Mouse (Mus musculus): ENCODE results near the gene Prmt6. TPM values are rescaled to one million over a fixed set of nuclear protein-coding genes. Genes with fewer than 3 reads are reported as not detected.
A peak's percentile ranks its signal among the peaks of the same experiment; 100 is the strongest.

Prmt6 gene
- total RNA-seq (2022) = 1 to 10 TPM; 2.6 to 3.8 (median 3.1) TPM

DNA sequence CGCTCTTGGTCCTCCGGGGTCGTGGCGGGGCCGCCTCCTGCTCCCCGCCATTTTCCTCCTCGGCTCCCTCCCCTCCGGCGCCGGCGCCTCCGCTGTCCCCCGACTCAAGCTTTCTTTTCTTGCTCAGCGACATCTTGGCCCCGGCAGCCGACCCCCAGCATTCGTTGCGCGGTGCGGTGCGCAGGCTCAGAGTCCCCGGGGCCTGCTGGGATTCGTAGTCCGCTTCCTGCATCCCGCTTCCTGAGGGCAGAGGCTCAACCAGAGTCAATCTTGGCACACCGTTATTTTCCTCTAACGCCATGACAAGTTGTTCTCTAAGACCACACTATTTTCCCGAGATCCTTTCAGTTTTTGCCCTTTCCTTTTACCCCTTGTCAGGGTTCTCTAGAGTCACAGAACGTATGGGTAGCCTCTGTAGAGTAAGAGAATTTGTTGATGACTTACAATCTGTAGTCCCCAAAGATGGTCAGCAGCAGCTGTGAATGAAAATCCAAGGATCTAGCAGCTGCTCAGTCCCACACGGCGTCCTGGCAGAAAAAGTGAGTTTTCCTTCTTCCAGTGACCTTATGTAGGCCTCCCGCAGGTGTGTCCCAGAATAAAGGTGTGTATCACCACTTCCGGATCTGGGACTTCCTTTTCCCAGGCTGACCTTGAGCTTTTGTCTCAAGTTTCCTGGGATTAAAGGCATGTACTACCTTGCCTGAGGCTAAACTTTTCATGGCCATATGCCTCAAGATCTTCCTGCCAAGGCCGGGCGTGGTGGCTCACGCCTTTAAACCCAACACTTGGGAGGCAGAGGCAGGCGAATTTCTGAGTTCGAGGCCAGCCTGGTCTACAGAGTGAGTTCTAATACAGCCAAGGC lies at the start of gene Prmt6:
Gene Prmt6 (minus strand): TSS at position 160 of the 862 bp plus-strand sequence.
- peak; percentile 94 for DNase-seq (ENCODE audit: low spot score)

DNA sequence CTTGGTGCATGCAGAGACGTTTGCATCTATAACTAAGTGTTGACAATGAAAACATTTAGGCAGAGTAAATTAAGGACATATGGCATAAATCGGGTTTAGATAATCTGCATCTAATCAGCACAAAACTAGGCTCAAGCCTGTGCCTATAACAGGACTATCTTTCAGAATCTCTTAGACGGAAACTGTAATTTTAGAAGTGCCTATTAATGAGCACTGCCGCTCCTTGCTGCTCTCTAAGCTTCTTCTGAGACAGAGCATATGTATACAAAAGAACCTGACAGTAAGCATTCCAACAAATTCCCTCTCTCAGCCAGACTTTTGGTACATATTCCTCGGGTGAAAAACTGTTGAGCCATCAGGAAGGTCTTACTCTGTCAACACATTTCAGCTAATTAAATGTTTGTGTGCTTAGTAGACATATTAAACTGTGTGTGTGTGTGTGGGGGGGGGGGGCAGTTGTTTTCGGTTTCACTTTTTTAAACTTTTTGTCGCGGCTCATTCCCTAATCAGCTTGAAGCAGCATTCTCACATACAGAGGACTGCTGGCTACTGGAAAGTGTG lies 39.8 kb upstream of the Prmt6 start:
- no peak for DNase-seq (ENCODE audit: low spot score)

DNA sequence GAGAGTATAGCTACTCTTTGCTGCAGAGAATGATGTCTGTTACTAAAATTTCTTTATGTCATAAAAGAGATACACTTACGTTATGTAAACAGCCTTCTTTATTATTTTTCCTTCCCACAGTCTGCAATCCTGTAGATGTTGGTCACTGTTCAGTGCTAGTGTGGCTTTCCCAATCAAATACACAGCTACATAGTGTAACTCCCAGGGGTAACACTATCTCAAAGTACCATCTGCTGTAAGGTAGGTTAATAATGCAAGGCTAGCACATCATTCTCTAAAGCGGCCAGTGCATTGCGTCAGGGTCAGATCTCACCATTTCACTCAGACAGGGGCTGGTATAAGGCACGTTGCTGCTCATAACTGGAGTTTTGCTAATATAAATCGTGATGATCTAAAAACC lies 31.9 kb upstream of the Prmt6 start:
- no peak for DNase-seq (ENCODE audit: low spot score)

DNA sequence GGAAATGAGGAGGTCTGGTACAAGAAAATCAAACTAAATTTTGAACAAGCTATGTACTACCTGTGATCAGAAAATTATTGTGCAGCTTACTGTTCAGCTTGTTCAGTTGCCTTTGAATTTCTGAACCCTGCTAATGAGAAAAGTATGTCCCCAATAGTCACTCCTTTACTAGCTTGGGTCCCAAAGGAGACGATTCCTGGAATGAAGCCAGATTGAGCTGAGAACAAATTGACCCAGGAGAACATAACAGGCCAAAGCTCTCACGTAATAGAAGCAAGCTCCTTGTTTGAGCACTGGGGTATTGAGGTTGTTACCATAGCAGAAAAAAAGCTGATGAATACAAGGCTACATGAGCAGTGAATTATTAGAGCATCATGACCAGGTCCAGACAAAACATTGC lies 17.0 kb upstream of the Prmt6 start:
- no peak for DNase-seq (ENCODE audit: low spot score)

DNA sequence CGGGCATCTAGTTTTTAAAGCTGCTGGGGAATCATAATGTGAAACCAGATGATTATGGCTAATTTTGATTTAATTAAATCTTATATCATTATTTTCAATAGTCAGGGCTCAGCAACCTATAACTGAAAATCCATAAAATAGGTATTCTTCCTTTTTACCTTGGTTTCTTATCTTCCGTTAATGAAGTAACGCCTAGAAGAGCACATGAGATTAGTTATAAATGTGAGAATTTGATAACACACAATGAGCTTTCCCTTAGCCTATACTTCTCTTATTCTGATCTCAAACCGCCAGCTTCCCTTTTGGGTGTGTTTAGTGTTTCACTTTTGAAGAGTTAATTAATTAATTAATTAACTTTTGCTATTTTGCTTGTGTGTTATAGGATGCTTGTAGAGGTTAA lies 2.3 kb upstream of the Prmt6 start:
- DNase-seq (ENCODE audit: low spot score) = no peak

DNA sequence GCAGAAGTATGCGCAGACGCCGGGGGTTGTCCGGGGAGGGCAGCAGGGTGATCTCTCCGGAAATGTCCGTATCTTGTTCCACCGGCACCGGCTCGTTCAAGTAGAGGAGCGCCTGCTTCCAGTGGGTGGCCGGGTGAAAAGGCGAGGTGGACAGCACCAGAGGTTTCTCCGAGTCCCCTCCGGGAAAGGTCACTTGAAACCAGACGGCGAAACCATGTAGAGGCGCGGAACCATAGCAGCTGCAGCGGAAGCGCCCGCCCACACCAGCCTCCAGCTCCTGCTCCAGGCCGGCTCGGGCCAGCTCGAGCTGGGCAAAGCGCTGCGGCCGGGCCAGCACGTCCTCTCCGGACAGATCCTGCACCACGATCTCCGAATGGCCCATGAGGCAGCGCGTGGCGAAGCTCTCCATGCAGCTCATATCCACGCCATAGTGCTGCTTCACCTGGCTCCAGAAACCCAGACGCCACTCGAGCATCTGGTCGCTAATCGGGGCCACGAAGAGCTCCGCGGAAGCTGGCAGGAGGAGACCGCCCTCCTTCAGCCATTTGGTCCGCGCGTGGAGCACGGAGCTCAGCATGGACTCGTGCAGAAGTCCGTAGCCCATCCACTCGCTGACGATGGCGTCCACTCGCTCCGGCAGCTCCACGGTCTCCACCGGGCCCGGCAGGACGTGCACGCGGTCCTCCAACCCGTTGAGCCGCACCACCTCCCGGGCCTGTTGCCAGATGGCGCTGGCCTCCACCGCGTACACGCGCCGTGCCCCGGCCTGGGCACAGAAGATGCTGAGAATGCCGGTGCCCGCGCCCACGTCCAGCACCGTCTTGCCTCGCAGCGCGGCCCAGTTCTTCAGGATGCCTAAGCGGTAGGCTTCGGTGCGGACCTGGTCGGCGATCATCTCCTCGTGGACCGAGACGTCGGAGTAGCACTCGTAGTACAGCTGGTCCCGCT lies 633 bp downstream of the Prmt6 start:
- DNase-seq (ENCODE audit: low spot score) = peak; percentile 59

DNA sequence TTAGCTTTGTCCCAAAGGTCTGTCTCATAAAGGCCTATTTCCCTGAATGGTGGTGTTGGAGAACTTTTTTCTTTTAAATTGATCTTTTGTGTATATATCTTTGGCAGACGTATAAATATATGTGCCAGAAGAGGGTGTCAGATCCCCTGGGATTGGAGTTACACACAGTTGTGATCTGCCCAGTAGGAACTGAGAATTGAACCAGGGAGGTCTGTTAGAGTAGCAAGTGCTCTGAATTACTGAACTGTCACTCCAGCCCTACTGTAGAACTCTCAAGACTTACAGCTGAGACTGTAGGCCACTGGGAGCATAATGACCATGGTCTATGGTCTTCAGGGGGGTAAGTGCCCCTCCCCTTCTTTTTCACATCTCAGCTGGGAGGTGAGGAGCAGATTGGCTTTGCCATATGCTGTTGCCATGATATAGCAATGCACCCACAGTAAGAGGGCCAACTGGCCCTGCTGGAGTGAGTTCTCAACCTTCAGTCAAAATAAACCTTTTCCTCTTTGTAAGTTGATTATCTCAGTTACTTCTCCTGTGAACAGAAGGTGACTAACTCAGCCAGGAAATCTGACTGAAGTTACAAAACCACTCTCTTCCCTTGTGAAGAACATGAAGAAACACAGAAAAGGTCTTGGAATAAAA lies 13.9 kb downstream of the Prmt6 start:
- DNase-seq (ENCODE audit: low spot score) = no peak

Other genes with a start within 250 kb of the Prmt6 start
- under 1 TPM in 2 of 4 experiments, not detected in 2; 0.16 to 0.37 TPM for gene Ntng1, start 107.0 kb downstream of the Prmt6 start, total RNA-seq (2022)